Mouse (Mus musculus) urinary bladder, postnatal 10 days (tissue): ENCODE measurements at regions not wholly inside any gene's neighbourhood (a gene's known extent, or its start where the extent isn't known, plus 50 kb on each side); places are given as distances from the start of the nearest gene placed in this dataset.
A peak's percentile ranks its signal among the peaks of the same experiment; 100 is the strongest.
"Not testable (repeated sequence)": the region's sequence is repeated elsewhere in the genome, so short reads cannot be mapped to it uniquely, and the experiment has no call there.

ENCODE experiments used
- DNase-seq: peaks from one replicate; pipeline ENCODE4 v3.0.0; 2022; ENCODE audit warnings: low spot score

GRCm38 (mm10) chr10:130594046-130594734 lies 97.0 kb upstream of the Vmn2r87 start:
- peak; percentile 48 for DNase-seq

DNA sequence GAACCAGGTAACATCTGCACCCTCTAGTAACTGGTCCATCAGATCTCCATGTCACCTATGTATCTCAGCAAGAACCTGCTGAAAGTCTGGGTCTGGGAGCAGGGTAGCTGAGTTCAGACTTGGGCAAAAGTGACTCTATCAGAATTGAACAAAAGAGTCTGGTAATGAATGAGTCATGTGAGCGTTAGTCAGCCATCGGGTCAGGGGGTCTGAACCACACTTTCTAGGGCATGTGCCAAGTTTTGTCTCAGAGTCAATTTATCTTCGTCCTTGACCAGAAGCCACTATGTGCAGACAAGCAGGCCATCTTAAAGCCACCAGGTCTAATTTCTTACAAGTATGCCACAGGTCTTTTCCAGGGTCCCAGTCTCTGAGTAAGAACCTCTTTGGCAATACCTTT lies 69.2 kb upstream of the Vmn2r87 start:
- not testable (repeated sequence) for DNase-seq

DNA sequence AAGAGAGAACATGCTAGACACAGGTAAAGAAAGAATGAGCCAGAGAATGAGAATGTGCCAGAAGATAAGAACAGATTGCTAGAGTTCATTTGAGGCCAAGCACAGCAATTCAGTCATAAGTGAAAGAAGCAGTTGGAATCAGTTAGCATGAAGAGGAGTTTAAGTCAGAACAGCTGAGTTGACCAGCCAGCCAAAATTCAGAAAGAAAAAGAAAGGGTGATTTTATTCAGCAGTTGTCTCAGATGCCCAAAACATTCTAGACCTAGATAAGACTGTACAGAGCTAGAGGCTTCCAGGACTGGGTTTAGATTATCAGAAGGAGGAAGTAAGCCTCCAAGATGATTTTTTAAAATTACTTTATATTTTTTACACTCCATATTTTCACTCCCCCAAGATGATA lies 51.4 kb upstream of the Vmn2r87 start:
- DNase-seq = no peak
